Mouse (Mus musculus) thymus, postnatal 14 days (tissue): ENCODE measurements at regions not wholly inside any gene's neighbourhood (a gene's known extent, or its start where the extent isn't known, plus 50 kb on each side); places are given as distances from the start of the nearest gene placed in this dataset.

ENCODE experiments used
- DNase-seq: peaks from one replicate; pipeline ENCODE4 v3.0.0; 2021

DNA sequence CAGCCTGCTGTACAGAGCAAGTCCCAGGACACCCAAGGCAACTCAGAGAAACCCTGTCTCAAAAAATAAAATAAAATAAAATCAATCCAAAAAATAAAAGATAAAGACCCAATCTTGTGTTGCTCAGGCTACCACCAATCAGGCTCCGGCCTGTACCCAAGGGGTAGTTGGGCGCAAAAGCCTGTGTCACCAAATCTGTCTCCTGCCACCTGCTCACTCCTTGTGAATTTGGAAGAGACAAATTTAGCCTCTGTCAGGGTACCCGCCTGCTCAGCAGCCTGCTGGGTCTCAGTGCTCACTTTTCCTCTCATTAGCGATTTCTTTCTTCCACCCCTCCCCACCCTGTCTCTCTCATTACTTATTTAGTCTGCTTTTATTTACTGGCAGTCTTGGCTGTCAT is 54.6 kb downstream of the Sox4 start:
- DNase-seq = no peak

DNA sequence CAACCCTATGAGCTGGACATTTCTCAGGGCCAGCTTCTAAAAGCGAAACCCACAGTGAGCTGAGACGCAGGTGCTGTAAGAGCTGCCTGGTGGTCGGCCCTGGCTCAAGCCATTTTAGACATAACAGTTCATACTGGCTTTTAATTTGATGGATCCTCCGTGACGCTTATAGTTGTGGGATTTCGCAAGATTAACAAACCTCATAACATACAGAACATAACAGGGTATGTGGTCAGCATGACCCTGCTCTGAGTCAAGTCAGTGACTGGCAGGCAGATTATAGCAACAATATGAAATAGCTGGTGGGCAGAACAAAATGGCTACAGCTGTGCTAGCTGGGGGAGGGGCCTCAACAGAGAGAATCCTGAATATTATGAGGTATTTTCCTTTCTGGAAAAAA is 60.6 kb downstream of the Sox4 start:
- DNase-seq = no peak

DNA sequence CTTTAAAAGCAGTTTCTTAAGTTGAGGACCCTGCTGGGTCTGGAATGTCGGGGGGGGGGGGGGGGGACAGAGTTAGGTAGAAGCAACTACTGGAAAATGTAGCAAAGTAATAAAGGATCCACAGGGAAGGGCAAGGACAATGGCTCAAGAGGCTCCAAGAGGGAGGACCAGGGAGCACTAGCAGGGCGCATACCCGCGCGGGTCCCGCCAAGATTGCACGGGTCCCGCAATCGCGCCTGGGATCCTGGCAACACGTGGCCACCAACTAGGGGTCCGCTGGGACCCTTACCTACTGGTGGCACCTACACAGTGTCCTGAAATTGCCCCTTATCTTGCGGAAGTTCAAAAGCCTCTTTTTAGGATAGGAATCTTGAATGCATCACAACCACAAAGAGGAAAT is 66.4 kb downstream of the Sox4 start:
- DNase-seq = no peak

DNA sequence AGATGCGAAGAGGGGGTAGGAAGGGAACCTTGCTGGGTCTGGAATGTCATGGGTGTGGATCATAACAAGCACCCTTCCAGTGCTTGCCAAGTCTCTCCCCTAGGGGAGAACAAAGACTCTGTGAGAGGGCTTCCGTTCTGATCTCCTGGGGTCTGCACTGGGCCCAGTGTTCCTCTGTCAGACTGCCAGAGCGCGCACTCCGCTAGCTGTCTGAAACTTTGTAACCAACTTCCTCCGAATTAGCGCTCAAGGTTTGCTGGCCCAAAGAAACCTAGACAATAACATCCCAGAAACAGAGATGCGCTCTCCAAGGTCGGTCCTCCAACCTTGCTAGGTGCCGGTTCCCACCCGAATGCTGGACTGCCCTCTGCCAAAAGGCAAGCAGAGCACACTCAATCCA is 66.8 kb downstream of the Sox4 start:
- DNase-seq = peak; percentile 57

DNA sequence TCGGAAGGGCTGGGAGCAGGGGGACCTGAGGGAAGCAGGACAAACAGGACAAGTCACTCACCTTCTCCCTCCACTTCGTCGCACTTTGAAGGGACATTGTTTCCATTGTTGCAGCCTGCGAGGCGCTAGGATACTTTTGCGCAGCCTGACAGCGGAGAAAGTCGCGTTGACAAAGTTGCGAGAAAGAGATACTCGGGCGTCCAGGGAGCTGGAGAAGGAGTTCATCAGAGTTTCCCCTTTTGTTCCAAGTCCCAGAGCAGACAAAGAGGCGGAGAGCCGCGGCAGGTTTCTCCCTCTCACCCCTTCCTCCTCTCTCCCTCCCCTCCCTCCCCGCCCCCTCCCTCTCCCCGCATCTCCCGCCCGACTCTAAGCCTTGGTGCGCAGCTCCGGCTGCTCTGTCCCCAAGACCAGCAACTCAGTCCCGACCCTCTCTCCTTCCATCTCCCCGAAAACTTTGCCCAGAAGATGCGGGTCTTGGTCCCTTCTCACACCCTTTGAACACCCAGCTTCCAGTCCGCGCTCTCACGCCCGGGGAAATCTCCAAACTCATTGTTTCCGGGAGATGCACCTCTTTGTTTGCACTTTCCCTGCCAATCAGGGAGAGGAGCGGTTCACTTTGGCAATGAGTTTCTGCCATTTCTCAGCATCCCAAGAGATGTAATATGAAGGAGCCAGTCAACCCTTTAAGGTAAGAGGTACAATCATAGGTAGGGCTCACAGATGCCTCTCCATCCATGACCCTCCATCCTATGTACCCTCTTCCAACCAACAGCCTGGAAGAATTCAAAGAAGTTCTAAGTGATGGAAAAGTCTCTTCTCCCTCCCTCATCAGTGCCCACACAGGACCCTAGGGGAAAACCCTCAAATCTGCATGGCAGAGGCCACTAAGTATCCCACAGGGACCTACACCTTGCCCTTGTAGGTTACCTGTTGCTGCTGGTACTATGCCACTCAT is 68.2 kb downstream of the Sox4 start:
- peak; percentile 56 for DNase-seq

DNA sequence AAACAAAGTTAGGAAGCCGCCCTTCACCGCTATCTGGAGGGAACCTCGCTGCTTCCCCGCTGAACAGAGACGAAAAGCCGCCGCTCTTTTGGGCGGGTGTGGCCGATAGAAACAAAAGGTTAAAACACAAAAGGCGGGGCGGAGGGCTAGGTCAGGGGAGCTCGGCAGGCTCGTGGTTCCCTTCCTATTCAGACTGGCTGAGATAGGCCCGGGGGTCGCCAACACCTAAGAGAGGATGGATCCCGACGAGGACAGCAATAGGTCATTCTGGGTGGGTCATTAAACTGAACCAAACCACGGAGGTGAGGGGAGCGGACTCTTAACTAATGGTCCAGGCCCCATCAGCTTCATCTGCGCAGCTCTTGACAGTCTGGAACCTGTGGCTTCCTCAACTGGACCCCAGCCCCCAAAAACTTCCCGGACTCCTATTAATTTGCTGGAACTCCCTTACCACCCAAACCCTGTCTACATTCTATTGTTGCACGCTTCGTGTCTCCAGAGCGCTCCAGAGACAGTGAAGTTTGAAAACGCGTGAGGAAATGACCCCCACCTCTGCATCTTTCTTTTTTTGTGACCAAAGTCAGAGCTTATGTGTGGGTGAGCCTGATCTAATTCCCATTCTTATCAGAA is 69.2 kb downstream of the Sox4 start:
- DNase-seq = peak; percentile 82

DNA sequence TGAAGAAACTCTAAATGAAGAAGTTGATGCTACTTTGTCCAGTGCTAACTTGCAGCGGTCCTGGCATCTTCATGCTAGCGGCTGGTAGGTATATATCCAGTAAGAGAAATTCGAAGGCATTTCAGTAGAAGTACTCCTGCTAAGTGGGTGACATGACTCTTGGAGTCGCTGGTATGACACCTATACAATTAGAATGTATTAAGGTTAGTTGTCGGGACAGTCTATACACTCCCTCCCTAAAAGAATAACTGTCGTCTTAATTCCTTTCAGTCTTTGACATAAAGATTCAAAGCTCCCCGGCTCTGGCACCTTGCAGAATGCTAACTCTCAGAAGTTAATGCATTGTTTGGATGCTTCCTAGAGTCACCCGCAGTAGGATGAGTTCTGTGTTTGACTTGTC is 70.1 kb downstream of the Sox4 start:
- DNase-seq = peak; percentile 21

DNA sequence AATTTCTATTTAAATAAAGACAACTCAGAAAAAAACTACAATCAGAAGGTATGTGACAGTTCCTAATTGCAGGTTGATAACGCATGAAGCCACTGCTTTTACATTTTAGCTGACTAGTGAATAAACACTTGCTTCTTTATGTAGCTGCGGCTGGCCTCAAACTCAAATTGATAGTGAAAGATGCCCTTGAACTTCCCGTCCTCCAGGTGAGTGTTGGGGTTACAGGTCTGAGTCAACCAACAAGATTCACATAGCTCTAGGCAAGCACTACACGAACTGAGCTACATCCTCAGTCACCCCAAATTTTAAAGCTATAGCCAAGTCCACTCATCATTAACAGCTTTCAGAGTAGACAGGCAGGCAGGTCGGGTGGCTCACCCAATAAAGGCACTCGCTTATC is 72.6 kb downstream of the Sox4 start:
- DNase-seq = peak; percentile 14

DNA sequence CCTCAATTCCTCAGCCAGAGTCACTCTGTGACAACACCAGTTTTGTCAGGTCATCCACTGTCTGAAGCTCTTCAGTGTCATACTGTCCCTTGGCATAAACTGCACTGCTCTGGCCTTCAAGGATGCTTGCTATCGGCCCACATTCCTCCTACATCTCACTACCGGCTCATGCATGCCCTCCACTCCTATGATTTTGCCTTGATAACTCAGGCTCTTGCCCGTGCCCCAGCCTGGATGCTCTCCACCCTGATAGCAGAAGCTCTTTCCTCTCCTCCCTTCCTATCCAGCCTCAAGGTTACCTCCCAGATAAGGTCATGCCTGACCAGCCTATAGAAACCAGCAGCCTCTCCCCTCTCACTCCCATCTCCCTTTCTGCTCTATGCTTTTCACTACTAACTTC is 74.8 kb downstream of the Sox4 start:
- DNase-seq = no peak

DNA sequence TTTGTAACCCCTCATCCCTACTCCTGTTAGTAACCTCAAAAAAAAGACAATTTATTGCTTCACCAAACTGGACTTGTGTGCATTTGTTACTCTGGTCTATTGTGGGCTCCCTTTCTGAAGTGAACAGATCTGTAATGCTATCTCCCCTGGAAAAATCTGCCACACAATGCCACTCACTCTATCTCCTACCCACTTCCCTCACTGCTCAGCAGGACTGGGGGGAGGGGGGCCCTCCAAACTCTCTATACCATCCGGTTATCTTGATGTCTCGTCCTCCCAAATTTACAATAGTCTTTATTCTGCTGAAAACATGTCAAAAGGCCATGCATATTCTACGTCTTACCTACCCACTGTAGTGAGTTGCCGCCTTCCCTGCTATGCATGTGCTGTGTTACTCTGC is 76.7 kb downstream of the Sox4 start:
- DNase-seq = peak; percentile 57

DNA sequence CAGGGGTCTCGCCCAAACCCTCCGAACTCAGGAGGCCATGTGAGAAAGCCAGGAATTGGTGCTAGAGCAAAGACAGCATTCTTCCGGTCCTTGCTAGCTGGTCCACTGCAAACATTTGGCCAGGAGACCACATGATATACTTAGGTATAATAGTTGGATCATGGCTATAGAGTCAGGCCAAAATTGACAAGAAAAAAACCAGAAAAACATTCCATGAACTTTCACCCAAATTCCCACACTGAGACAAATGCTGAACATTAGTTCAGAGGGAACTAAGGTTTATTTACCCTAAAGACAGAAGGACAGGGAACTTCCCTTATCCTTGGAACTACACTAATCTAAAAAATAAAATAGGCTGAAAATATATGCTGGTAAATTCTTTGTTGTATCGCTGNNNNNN is 82.8 kb downstream of the Sox4 start:
- DNase-seq = no peak

DNA sequence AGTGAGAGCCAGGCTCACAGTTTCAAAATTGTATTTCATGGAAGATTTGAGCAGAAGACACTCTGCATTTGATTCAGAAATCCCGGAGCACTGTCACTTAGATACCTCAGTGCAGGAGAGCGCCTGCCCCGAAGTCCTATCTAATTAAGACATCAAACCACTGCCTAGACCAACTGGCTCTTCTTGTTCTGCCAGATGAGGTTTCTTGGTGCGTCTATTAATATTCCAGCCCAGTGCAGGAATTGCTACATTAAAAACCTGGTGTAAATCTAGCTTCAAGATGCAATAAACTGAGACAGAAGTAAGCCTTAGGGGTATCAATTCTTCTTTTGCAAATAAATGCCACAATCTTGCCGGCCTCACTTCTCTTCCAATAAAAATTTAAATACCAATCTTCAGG is 86.3 kb downstream of the Sox4 start:
- no peak for DNase-seq

DNA sequence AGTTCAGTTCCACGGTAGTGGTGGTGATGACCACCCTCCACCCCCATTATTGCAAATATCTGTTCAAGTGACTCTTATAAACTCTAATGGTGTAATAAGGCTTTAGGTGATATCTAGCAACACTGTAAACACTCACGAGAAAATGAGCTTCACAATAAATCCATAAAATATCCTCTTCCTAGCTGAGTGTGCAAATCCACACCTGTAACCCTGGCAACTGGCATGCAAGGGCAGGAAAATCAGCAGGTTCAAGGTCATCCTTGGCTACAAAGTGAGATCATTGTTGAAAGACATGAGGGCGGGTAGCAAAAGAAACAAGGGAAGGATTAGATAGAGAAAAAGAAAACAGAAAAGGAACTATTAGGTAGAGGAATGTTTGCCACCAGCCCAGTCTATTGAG is 86.8 kb downstream of the Sox4 start:
- DNase-seq = no peak

DNA sequence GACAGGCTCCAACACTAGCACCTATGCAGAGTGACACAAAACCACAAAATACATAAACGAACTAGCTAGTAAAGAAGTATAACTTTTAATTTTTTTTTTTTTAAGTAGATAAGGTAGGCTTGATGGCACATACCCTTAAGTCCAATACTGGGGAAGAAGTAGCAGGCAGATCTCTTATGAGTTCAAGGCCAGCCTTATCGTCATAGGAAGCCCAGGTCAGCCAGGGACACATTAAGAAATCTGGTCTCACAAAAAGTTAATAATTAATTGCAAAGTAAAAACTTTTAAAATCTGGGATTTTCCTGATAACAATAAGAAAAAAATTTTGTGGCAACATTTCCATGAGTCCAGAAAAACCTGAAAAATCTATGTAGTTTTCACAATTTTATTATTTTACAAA is 92.9 kb downstream of the Sox4 start:
- no peak for DNase-seq

DNA sequence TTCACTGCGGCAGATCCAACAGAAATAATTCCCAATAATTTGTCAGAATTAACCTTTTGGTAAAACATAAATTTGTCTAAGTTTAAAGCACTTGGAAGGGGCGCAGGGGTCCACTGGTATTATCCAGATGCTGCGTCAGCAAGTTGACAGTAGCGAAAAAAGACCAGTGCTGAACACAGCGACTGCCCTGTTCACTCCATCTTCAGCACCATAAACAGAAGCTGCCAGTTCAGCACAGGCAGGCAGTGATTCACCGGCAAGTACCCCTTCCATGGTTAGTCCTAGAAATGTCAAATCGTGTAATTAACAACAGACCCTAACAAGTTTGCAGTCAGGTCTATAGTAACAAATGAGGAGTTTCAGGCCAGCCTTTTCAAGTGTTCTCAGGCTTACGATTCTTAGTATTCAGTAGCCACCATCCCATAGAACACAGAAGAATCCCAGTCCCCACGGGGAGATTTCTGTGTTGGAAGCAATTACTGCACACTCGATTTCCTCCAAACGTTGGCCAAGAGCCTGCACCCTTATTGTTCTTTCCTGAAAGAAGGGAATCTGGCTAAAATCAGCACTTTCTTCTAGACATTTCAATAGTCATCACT is 93.6 kb downstream of the Sox4 start:
- no peak for DNase-seq

DNA sequence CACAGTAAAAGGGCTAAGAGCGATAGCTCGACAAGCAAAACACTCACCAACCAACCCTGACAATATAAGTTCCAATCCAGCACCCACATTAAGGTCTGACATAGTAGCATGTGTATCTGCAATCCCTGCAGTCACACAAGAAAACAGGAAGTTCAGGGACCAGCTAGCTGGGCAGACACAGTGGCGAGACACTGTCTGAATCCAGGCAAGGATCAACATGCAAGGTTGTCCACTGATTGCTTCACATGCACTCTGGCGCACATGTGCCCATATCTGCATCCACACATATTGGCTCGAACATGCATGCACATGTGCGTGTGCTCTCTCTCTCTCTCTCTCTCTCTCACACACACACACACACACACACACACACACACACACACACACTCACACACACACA is 95.5 kb downstream of the Sox4 start:
- no peak for DNase-seq

DNA sequence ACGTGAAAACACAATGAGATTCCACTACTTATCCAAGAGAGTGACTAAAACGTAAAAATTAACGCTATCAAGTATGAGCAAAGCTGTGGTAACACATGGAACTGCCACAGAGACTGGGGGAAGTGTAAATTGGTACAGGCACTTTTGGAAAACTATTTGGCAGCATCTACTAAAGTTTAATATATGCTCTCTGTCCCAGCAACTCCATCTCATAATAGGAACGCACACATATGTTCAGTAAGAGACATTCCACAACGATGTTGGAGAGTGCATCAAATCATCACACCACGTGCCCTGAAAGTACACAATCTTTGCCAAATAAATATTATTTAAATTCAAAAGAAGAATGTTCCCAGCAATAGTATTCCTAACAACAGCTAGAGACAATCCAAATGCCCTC is 96.3 kb downstream of the Sox4 start:
- DNase-seq = no peak

DNA sequence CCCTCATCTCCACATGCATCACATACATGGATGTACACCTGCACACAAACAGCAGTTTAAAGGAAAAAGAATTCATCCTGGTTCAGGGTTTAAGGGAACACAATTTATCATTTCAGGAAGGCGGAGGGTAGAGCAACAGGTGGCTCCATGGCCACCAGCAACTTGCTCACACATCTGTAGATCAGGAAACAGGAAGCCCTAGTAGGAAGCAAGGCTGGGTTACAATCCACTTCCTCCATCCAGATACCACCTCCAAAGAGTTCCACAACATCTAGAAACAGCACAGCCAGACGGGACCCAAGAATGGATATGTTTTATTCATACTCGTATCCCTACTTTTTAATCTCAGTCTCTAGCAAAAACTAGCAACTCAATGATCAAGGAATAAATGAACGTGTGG is 97.0 kb downstream of the Sox4 start:
- DNase-seq = no peak

DNA sequence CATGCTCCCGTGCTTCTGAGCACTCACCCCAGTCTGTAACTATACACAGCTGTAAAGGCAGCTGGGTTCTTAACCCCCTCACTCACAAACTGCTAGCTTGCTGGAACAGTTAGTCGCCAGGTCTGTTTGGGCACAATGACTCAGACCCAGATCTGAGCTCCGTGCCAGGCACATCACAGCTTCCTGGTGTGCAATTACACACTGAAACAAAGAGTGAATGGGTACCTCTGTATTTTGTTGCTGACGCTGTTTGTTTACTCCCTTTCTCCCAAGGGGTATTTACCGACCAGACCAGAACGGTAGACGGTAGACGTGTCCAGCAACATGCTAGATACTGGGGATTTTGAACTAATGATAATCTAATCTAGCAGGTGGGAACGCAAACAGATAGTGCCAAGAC is 99.3 kb downstream of the Sox4 start:
- no peak for DNase-seq

DNA sequence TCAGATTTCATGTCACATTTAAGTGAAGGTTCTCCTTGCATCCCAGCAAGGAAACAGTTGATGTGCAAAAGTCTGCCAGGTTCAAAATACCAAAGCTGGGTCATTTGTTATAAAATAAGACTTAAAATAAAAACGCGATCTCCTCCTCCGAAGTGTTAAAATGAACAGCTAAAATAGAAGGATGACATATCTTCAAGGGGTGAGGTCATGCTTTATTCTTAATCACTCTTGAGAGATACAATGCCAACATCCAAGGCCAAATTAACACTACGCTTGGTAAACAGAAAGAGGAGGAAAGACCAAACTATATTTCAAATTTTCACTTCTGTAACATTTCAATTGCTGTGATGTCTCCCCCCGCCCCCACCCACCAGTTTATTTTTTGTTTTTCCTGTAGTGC is 105.2 kb downstream of the Sox4 start:
- DNase-seq = no peak

DNA sequence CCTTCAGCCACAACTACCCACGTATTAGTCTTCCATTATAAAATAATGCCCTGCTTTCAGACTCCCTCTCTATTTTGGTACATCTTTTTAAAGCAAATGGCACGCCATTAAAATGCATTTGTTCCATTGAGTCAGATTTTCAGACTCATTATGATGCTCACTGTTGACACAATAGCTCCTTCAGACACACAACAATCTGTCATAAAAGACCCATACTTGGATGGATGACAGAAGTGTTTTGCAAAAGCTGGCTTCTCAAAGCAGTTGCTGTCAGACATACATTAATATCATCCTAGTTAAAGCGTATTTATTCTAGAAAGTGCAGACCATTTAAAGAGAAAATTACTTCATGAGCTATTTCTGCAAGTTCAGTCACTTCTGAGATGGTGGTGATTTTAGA is 106.0 kb downstream of the Sox4 start:
- no peak for DNase-seq

DNA sequence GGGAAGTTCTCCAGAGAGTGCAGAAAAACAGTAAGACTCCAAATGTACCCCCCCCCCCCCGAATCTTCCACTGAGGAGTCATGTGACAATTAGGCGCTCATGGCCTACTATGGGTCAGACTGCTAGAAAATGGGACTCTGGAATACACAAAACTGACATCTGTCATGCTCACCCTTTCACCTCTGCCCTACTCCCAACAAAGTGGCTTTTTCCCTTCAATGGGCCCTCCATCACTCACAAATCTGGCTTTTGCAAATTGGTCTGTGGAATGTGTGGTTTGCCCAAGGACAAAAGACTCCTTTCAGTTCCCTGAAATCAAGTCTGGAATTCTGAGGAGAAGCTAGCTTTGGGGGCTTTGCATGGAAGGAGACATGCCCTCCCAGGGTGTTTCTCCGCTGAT is 109.0 kb downstream of the Sox4 start:
- no peak for DNase-seq

DNA sequence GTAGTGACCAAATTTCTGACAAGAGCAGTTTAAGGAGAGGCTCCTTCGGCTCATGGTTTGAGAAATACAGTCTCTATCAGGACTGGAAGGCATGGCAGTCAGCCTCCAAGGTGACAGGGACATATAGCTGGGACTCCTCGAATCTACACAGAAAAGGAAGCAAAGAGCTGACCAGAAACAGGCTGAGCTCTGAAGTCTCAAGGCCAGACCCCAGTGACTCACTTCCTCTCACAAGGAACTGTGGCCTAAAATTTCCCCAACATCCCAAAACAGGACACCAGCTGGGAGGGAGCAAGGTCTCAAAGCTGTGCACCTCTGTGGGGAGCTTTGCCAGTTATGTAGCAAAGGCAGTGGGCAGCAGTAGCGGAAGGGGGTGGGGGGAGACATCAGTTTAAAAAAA is 110.7 kb downstream of the Sox4 start:
- no peak for DNase-seq

DNA sequence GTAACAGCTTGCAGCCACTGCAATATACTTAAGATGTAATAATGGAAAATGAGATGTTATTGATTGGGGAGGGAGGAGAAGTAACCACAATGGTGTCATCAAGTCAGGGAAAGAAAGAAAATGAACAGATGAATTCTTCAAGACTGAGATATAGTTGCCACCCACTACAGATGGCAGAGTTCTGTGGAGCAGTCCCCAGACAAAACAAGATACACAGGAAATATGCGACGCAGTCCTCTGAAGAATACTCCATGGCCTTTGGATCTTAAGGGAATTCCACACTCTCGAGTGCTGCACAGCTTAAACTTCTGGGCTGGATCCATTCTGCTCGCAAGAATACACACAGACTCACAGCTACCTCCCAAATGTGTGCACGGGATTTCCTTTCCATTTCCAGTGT is 113.4 kb downstream of the Sox4 start:
- DNase-seq = no peak
